Mouse (Mus musculus): ENCODE measurements around the gene Slx. TPM values are rescaled to one million over a fixed set of nuclear protein-coding genes. Genes with fewer than 3 reads are reported as not detected.
"Not testable (repeated sequence)": the region's sequence is repeated elsewhere in the genome, so short reads cannot be mapped to it uniquely, and the experiment has no call there.

Slx gene
- not detected in 2 replicates for polyA plus RNA-seq (2012; ENCODE audit: insufficient read depth, insufficient read length, low replicate concordance, missing spikeins)

GRCm38 (mm10) chrX:26545465-26545864 is at the start of gene Slx:
TSS of gene Slx (minus strand) at chrX:26545565.
- 60% methylated on average over 3 of the region's 3 CpGs for WGBS
- H3K27ac ChIP-seq (ENCODE audit: insufficient read depth, low read depth, low read length); H3K4me1 ChIP-seq (ENCODE audit: control insufficient read depth, insufficient read depth, low read length); H3K4me3 ChIP-seq (ENCODE audit: insufficient read depth, low read depth, low read length): not testable (repeated sequence)

Other genes with a start within 250 kb of the Slx start
- not detected in 2 replicates for gene Gm2030, start 235.5 kb downstream of the Slx start, polyA plus RNA-seq (2012; ENCODE audit: insufficient read depth, insufficient read length, low replicate concordance, missing spikeins)
- not detected in 2 replicates for gene Gm14525, start 157.1 kb upstream of the Slx start, polyA plus RNA-seq (2012; ENCODE audit: insufficient read depth, insufficient read length, low replicate concordance, missing spikeins)